Mouse (Mus musculus) stomach, embryonic 14.5 days (tissue): Measurements from ENCODE around the gene Glod4. TPM values are rescaled to one million over a fixed set of nuclear protein-coding genes. Genes with fewer than 3 reads are reported as not detected.
"Not testable (repeated sequence)": the region's sequence is repeated elsewhere in the genome, so short reads cannot be mapped to it uniquely, and the experiment has no call there.

ENCODE experiments used
- ATAC-seq: fragments of 200-750 bp; cut with Nextera tagmentation; 2 replicates; pipeline ENCODE4 v1.8.0; 2017; ENCODE audit warnings: low read depth, moderate TSS enrichment; ENCODE audit not compliant: insufficient number of reproducible peaks, insufficient read depth, low FRiP score
- H3K27ac ChIP-seq: fragments of 300-500 bp; sonication (generic); 2 replicates; pipeline ENCODE4 v1.5.1; 2014; ENCODE audit warnings: mild to moderate bottlenecking, low read length, moderate library complexity, mixed read lengths
- H3K27me3 ChIP-seq: fragments of 300-500 bp; sonication (generic); 2 replicates; pipeline ENCODE4 v1.6.1; 2014; ENCODE audit warnings: low read length, control low read depth, mixed read lengths; ENCODE audit not compliant: control insufficient read depth, insufficient read depth
- H3K36me3 ChIP-seq: fragments of 300-500 bp; sonication (generic); 2 replicates; pipeline ENCODE4 v1.6.1; 2014; ENCODE audit warnings: mild to moderate bottlenecking, control low read depth, low read length, moderate library complexity, mixed read lengths; ENCODE audit not compliant: control insufficient read depth, insufficient read depth
- H3K4me1 ChIP-seq: fragments of 300-500 bp; sonication (generic); 2 replicates; pipeline ENCODE4 v1.6.1; 2014; ENCODE audit warnings: low read length, control low read depth, mixed read lengths; ENCODE audit not compliant: control insufficient read depth, insufficient read depth
- H3K4me2 ChIP-seq: fragments of 300-500 bp; sonication (generic); replicated peaks from 2 replicates; pipeline ENCODE4 v1.6.1; 2014; ENCODE audit warnings: low read depth, low read length, control low read depth
- H3K4me3 ChIP-seq: fragments of 300-500 bp; sonication (generic); 2 replicates; pipeline ENCODE4 v1.5.1; 2014; ENCODE audit warnings: low read depth, low read length, control low read depth
- H3K9ac ChIP-seq: fragments of 300-500 bp; sonication (generic); replicated peaks from 2 replicates; pipeline ENCODE4 v1.6.1; 2014; ENCODE audit warnings: low read depth, mild to moderate bottlenecking, control low read depth, low read length, moderate library complexity, mixed read lengths
- H3K9me3 ChIP-seq: fragments of 300-500 bp; sonication (generic); 2 replicates; pipeline ENCODE4 v1.6.1; 2016; ENCODE audit warnings: low read depth, low read length, control low read depth; ENCODE audit not compliant: control insufficient read depth
- WGBS: fragments of 180-500 bp; shearing (Covaris S2); extraction: QIAGEN DNeasy Blood & Tissue Kit; methylation state at CpG from one replicate; pipeline ENCODE4 v1.1.7; 2014; 5-methylcytosine and 5-hydroxymethylcytosine counted together
- polyA plus RNA-seq: library from polyadenylated mRNA; unstranded; fragments of >200 nt; fragmentation: Nextera tagmentation; extraction: Ambion mirVana; gene quantifications from 2 replicates; pipeline ENCODE4 v1.2.1, GENCODE M21; 2014

Glod4 gene
- polyA plus RNA-seq, 1 experiment from 2014 or later = 155 TPM

DNA sequence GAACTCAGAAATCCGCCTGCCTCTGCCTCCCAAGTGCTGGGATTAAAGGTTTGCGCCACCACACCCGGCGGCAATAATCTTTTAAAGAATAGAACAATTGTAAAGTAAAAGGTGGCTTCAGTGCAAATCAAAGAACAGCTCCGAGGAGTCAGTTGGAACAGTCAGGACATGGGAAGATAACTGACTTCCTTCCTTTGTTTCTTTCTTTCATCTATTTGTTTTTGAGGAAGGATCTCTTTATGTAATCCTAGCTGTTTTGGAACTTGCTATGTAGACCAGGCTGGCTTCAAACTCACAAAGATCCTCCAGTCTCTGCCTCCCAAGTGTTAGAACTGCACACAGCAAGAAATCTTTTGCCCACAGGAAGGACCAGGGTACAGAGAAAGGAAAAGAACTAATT, 18.9 kb downstream of the Glod4 start:
- 92% methylated on average over 5 of the region's 5 CpGs for WGBS
- no peaks in the 10 kb centered on the region for H3K9me3 ChIP-seq
- no peak overlapping the region for H3K27ac ChIP-seq
- H3K4me3 ChIP-seq = no peak overlapping the region
- H3K4me1 ChIP-seq = no peaks in the 10 kb centered on the region
- H3K4me2 ChIP-seq = no peak overlapping the region
- peaks cover 44% of the 10 kb centered on the region for H3K36me3 ChIP-seq
- no peaks in the 10 kb centered on the region for H3K27me3 ChIP-seq
- no peak overlapping the region for H3K9ac ChIP-seq
- no peak for ATAC-seq

DNA sequence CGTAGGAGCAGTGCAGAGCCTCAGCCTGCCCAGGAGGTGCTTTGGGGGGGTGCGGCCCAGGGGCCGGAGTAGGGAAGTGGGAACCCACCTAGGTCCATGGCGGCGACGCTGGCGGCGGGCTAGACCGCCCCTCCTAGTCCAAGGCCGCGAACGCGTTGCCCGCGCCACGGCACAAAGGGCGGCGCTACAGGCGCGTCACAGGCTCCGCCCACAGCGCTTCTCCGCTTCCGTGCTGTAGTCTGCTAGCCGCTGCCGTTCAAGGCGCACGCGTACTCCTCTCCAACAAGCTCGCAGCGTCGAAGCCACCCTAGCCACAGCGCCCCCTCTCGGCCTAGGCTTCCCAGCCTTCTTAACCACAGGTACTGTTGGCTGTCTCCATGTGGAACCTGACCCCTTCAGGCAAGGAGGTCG, 26.1 kb downstream of the Glod4 start, which contains the start of the genes Dbil5 and Gemin4:
Gene Dbil5, plus strand, starts transcription at position 219 of the 411 bp plus-strand sequence.
Gene Gemin4, minus strand, starts transcription at position 275 of the 411 bp plus-strand sequence.
- peak within 1 kb of the TSS; percentile 71 for H3K4me2 ChIP-seq
- H3K4me3 ChIP-seq = peak within 1 kb of the TSS; percentile 81
- peak within 1 kb of the TSS; percentile 97 for H3K27ac ChIP-seq
- WGBS = 0% methylated on average over 35 of the region's 35 CpGs
- peaks cover 29% of the 10 kb centered on the region for H3K36me3 ChIP-seq
- ATAC-seq = peak; percentile 97
- H3K27me3 ChIP-seq = no peaks in the 10 kb centered on the region
- peak within 1 kb of the TSS; percentile 90 for H3K9ac ChIP-seq
- H3K4me1 ChIP-seq = 0 out of 2 replicates have a peak, but pooled peaks cover 4% of the 10 kb centered on the region
- H3K9me3 ChIP-seq = no peaks in the 10 kb centered on the region

DNA sequence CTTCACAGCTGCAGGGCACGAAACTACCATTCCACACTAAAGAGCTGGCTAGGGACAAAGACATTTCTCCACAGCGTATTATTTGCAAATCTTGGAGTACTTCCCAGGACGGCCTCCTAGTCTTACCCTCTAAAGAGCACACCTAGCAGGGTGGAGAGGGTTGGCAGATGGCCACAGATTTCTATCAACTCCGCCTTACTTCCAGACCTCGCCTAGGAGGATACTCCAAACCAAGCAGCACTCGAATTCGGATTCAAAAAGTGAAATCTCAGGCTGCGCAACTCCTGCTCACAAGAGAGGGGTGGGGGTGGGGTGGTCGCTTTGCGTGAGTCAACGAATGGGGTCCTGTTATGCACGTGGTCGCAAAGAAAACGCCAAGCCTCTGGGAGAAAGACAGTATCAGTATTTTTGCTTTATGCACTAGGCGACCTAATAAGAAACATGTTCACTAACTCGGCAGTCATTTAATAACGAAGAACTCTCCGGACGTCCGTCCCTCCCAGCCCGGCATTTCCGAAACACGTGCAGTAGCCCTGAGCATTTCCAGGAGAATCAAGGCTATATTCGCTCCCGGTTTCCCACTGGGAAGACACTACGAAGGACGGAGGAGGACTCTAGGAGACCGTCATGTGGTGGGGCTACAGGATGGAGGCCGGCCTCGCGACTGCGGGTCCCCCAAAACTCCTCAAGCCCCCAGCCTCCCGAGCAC, 26.7 kb downstream of the Glod4 start:
- peak overlapping the region; percentile 90 for H3K9ac ChIP-seq
- ATAC-seq = no peak
- WGBS = 2% methylated on average over 33 of the region's 33 CpGs
- peak overlapping the region; percentile 97 for H3K27ac ChIP-seq
- H3K4me1 ChIP-seq = 0 out of 2 replicates have a peak, but pooled peaks cover 4% of the 10 kb centered on the region
- H3K36me3 ChIP-seq = peaks cover 30% of the 10 kb centered on the region
- no peaks in the 10 kb centered on the region for H3K9me3 ChIP-seq
- H3K27me3 ChIP-seq = no peaks in the 10 kb centered on the region
- H3K4me2 ChIP-seq = peak overlapping the region; percentile 71
- peak overlapping the region; percentile 81 for H3K4me3 ChIP-seq

DNA sequence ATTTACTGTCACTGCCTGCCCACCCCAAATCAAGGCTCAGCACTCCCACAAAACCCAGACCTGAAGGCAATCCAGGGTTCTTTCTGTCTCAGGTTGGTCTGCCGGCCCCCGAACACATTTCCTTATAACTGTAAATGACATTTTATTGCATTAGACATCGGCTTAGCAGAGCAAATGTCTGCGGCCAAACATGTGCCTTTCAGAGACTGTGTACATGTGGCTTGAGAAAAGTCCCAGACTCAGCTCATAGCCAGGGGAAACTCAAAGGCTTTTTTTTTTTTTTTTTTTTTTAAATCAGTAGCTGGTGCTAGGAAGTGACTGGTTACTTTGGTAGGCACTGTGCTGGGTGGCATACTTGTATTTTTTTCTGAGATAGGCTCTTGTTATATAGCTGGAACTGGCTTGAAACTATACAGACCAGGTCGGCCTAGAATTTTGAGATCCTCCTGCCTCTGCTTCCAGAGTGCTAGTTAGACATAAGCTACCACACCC, 27.4 kb downstream of the Glod4 start:
- 94% methylated on average over 5 of the region's 5 CpGs for WGBS
- H3K27ac ChIP-seq = peak overlapping the region; percentile 97; the same call in 1 of the 2 replicates
- no peak for ATAC-seq
- H3K4me3 ChIP-seq = peak overlapping the region; percentile 81; the same call in 1 of the 2 replicates
- no peaks in the 10 kb centered on the region for H3K9me3 ChIP-seq
- H3K4me1 ChIP-seq = 0 out of 2 replicates have a peak, but pooled peaks cover 4% of the 10 kb centered on the region
- H3K4me2 ChIP-seq = peak overlapping the region; percentile 71
- H3K36me3 ChIP-seq = peaks cover 27% of the 10 kb centered on the region
- H3K9ac ChIP-seq = no peak overlapping the region
- no peaks in the 10 kb centered on the region for H3K27me3 ChIP-seq

DNA sequence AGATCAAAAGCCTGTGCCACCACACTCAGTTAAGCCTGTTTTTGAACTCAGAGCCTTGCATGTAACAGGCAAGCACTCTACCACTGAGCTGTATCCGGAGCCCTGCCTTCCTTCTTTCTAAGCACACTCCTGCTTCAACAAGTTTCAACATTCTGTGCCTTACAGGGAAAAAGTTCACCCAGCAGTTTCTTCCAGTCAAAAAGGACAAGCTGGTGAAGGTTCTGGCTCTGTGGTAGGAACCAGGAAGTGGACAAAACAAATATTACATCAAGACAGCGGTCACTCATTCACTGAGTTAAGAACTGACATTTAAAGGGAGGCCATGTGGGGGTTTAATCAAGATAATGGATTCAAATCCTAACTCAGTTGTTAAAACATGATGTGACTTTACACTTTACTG, 28.5 kb downstream of the Glod4 start:
- H3K9ac ChIP-seq = no peak overlapping the region
- H3K4me1 ChIP-seq = 0 out of 2 replicates have a peak, but pooled peaks cover 4% of the 10 kb centered on the region
- WGBS = 83% methylated on average over 2 of the region's 2 CpGs
- no peaks in the 10 kb centered on the region for H3K27me3 ChIP-seq
- H3K36me3 ChIP-seq = peaks cover 20% of the 10 kb centered on the region
- no peak for ATAC-seq
- H3K27ac ChIP-seq = no peak overlapping the region
- H3K9me3 ChIP-seq = no peaks in the 10 kb centered on the region
- H3K4me2 ChIP-seq = no peak overlapping the region
- no peak overlapping the region for H3K4me3 ChIP-seq

DNA sequence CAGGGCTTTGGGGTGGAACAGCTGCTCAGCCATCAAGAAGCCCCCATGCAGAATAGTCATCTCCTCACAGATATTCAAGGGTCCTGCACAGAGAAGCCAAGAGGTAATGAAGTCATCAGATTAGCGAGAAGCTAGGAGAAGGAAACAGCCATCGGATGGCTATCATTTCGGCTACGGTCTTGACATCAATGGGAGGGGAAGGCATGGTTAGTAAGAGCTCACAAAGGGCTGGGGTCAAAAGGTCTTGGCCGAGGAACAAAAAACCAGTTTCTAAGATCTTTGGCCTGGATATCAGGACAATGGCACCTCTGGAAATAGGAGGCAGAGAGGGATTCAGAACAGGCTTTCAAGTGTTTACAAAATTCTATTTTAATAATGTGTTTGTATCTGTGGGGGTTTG, 29.7 kb downstream of the Glod4 start:
- Histone ChIP-seq H3K4me1 (0 out of 2 replicates have a peak, but pooled peaks cover 4% of the 10 kb centered on the region), H3K27ac (no peak overlapping the region), H3K27me3 (no peaks in the 10 kb centered on the region), H3K4me2 (no peak overlapping the region), H3K9me3 (no peaks in the 10 kb centered on the region), H3K36me3 (peaks cover 23% of the 10 kb centered on the region), H3K4me3 (no peak overlapping the region), H3K9ac (no peak overlapping the region)
- WGBS = 89% methylated on average over 5 of the region's 5 CpGs
- no peak for ATAC-seq

DNA sequence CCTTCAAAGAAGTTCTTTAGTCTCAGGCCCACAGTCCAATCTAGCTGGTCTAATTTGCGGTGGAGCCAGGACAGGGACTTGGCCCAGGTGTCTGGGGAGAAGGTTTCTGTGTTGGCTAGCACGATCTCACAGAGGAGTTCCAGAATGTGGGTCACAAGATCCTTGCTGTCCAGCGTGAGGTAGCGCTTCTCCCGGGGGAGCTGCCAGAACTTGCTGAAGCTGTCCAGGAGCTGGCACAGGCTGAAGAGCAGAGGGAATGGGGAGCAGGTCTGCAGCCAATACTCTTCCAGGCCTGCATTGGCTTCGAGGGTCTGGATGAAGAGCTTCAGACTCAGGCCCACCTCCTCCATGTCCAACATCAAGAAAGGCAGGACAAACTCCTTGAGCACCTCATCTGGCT, 31.9 kb downstream of the Glod4 start:
- H3K36me3 ChIP-seq = peaks cover 41% of the 10 kb centered on the region
- not testable (repeated sequence) for H3K9ac ChIP-seq, H3K9me3 ChIP-seq, H3K4me2 ChIP-seq, H3K27ac ChIP-seq, H3K4me3 ChIP-seq, ATAC-seq, H3K27me3 ChIP-seq, H3K4me1 ChIP-seq
- WGBS = 98% methylated on average over 3 of the region's 6 CpGs

DNA sequence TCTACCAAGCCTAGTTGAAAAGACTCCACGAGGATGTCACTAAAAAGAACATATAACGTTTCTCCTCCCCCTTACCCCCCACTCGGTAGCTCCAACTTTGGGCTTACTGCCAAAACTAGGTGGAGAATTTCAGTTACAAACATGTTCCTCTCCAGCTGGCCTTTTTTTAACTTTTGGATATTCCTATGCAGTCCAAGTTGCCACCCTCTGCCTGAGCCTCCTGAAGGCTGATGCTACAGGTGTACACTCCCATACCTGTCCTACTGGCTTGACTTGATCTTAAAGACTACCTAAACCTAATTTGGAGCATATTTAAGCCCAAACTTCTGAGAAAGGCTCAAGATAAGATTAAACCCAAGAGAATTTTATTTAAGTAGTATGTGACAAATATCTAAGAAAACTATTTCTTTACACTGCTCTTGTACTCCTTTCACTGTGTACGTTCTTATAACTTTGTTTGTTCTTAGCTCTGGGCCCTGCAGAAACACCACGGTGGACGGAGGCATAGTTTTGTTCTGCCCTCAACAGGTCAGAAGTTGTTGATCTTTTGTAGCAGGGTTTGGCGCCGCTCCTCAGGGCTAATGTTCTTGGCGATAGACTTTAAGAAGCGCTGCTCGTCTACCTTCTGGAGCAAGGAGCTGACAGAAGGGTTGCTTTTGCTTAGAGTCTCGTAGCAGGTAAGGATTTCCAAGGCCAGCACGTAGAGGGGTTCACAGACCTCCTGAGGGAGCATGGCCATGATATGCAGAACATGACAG, 33.1 kb downstream of the Glod4 start:
- Histone ChIP-seq H3K4me1 (no peaks in the 10 kb centered on the region), H3K9ac (no peak overlapping the region), H3K36me3 (peaks cover 41% of the 10 kb centered on the region), H3K9me3 (no peaks in the 10 kb centered on the region), H3K4me3 (no peak overlapping the region), H3K27me3 (no peaks in the 10 kb centered on the region), H3K27ac (no peak overlapping the region), H3K4me2 (no peak overlapping the region)
- 74% methylated on average over 13 of the region's 13 CpGs for whole genome bisulfite sequencing
- ATAC-seq = no peak
